20 mouse cellular contexts compared by ENCODE assay signal in the genomic region with DNA sequence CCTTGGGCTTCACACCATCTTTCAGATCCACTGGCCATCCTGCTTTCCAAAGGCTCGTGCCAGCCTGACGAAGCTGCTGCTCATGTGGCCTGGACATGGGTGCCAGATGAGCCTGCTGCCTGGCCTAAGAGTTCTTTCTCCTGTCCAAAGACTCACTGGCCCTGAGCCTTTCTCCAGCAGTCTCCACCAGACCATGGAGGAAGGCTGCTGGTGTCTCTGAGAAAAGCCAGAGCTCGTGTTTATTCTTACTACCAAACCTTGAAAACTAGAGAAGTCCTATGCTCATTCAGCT. TPM values are rescaled to one million over a fixed set of nuclear protein-coding genes. Genes with fewer than 3 reads are reported as not detected.
DNase-seq lines count a peak whose midpoint lies in the region; ATAC-seq and TF ChIP-seq lines count a peak whose summit lies in the region.
"Had no signal": no experiment of that assay in that cellular context is flagged by ENCODE, and none has a peak within 500 bp of the region (broad histone marks: within the 10 kb centered on the region; RNA-seq: fewer than 3 reads in every experiment).

No protein-coding gene starts in this region.

- no peaks in the 10 kb centered on the region for H3K27me3 ChIP-seq in forebrain, embryonic 15.5 days
- H3K27me3 ChIP-seq: forebrain, embryonic 13.5 days; stomach, embryonic 15.5 days had no signal

- H3K9me3 ChIP-seq in forebrain, embryonic 15.5 days = no peaks in the 10 kb centered on the region
- H3K9me3 ChIP-seq: forebrain, embryonic 13.5 days; stomach, embryonic 15.5 days had no signal

- intact Hi-C loops in heart, postnatal 25 days (cut with DNase I) = no loop called here
- intact Hi-C loops in gastrocnemius, adult 2 months (cut with DNase I) = loop anchor here (2.0 kb wide), 1 partner anchor 30 kb away; a partner anchor contains a TSS
- intact Hi-C loops in heart, postnatal 14 days (cut with DNase I) = loop anchor here (10.0 kb wide), 1 partner anchor 326 kb away; a partner anchor contains a TSS

- peak; percentile 37 to 46 for DNase-seq in cerebellum, postnatal 14 days
- no peak for DNase-seq in cerebellum, postnatal 4 days (ENCODE audit: low spot score in 2 of 2)
- peak; percentile 15 to 23 for DNase-seq in heart, adult 9 months (ENCODE audit: low spot score in 2 of 2)
- DNase-seq in heart, postnatal 25 days (ENCODE audit: low spot score) = no peak
- DNase-seq in gastrocnemius, adult 2 months = peak; percentile 84
- peak; percentile 21 to 23 for DNase-seq in heart, postnatal 14 days
- DNase-seq in spleen, postnatal 4 days (ENCODE audit: low spot score in 2 of 2) = no peak
- DNase-seq: adrenal gland, postnatal 14 days; kidney, adult 2 months; thymus, postnatal 25 days had no signal

- no peak overlapping the region for H3K4me3 ChIP-seq in gastrocnemius, adult 2 months
- H3K4me3 ChIP-seq in forebrain, embryonic 15.5 days = no peak overlapping the region
- H3K4me3 ChIP-seq: forebrain, embryonic 13.5 days; stomach, embryonic 15.5 days had no signal

- no peak for ATAC-seq in forebrain, embryonic 15.5 days (replicated peaks)
- ATAC-seq: CD4-positive, CD25-positive, alpha-beta regulatory T cell, adult 4 months; forebrain, embryonic 13.5 days; inflammation-experienced regulatory T-cells, adult 6 months; lung, postnatal 0 days had no signal

- no peaks in the 10 kb centered on the region for H3K4me1 ChIP-seq in forebrain, embryonic 15.5 days
- H3K4me1 ChIP-seq: forebrain, embryonic 13.5 days; stomach, embryonic 15.5 days had no signal

- H3K4me2 ChIP-seq in forebrain, embryonic 15.5 days (replicated peaks) = no peak overlapping the region
- H3K4me2 ChIP-seq: forebrain, embryonic 13.5 days; hindbrain, embryonic 14.5 days; midbrain, embryonic 11.5 days; stomach, embryonic 15.5 days had no signal

- no peak for TF ChIP-seq CTCF in gastrocnemius, adult 2 months (IDR thresholded peaks at IDR 0.05)

- 92% methylated on average over 3 of the region's 3 CpGs for WGBS in forebrain, embryonic 15.5 days

- peaks cover 45% of the 10 kb centered on the region; the same call in 1 of the 2 replicates for H3K36me3 ChIP-seq in forebrain, embryonic 15.5 days

- no peak overlapping the region for H3K9ac ChIP-seq in forebrain, embryonic 15.5 days (replicated peaks)
- H3K9ac ChIP-seq: forebrain, embryonic 13.5 days; hindbrain, embryonic 14.5 days; liver, embryonic 14.5 days; stomach, embryonic 15.5 days had no signal

- H3K27ac ChIP-seq in gastrocnemius, adult 2 months = peak overlapping the region; percentile 91
- no peak overlapping the region for H3K27ac ChIP-seq in forebrain, embryonic 15.5 days (replicated peaks)
- H3K27ac ChIP-seq: forebrain, embryonic 13.5 days; hindbrain, embryonic 14.5 days; kidney, postnatal 0 days; liver, embryonic 14.5 days; stomach, embryonic 15.5 days had no signal

RNA-seq across cellular contexts. Expression of a gene that starts 30.0 kb away (rescaled TPM):
- total RNA-seq in heart, postnatal 25 days (2021) = 10 to 100 TPM; 66.8 to 71.8 TPM
- 100 to 1,000 TPM; 150 to 203 TPM for total RNA-seq in gastrocnemius, adult 2 months (2021)
- 10 to 100 TPM; 81.0 to 82.1 TPM for total RNA-seq in heart, postnatal 14 days (2021)
- polyA plus RNA-seq in forebrain, embryonic 15.5 days (2015; fragmentation: Nextera tagmentation; extraction: Ambion mirVana) = 5.0 and 6.5 TPM in 2 replicates

RNA-seq across cellular contexts. Expression of a gene that starts 59.8 kb away (rescaled TPM):
- 1 to 10 TPM; 5.2 to 5.7 TPM for total RNA-seq in heart, postnatal 25 days (2021)
- 1 to 10 TPM; 2.4 TPM for total RNA-seq in gastrocnemius, adult 2 months (2021)
- total RNA-seq in heart, postnatal 14 days (2021) = 1 to 10 TPM; 5.7 to 6.0 TPM
- 7.2 and 7.5 TPM in 2 replicates for polyA plus RNA-seq in forebrain, embryonic 15.5 days (2015; fragmentation: Nextera tagmentation; extraction: Ambion mirVana)

RNA-seq across cellular contexts. Expression of a gene that starts 59.9 kb away (rescaled TPM):
- total RNA-seq in heart, postnatal 25 days (2021) = 10 to 100 TPM; 31.7 to 33.3 TPM
- total RNA-seq in gastrocnemius, adult 2 months (2021) = 10 to 100 TPM; 21.8 to 24.8 TPM
- total RNA-seq in heart, postnatal 14 days (2021) = 10 to 100 TPM; 35.3 to 38.1 TPM
- polyA plus RNA-seq in forebrain, embryonic 15.5 days (2015; fragmentation: Nextera tagmentation; extraction: Ambion mirVana) = 81.8 and 82.8 TPM in 2 replicates

Comparison
In these comparisons a context has a peak if more than half of its experiments do, and no peak if none do; other contexts are left out.
1. DNase-seq: peak in cerebellum, postnatal 14 days (2 of 2), heart, adult 9 months (2 of 2), gastrocnemius, adult 2 months (single experiment) and heart, postnatal 14 days (2 of 2); none in cerebellum, postnatal 4 days (0 of 2), heart, postnatal 25 days (single experiment) and spleen, postnatal 4 days (0 of 2).